ENCODE assay signal across 25 mouse cellular contexts in genomic region chr17:63686361-63686760, GRCm38 (mm10).
DNase-seq lines count a peak whose midpoint lies in the region; ATAC-seq lines count a peak whose summit lies in the region.
"Had no signal": no experiment of that assay in that cellular context is flagged by ENCODE, and none has a peak within 500 bp of the region (broad histone marks: within the 10 kb centered on the region; RNA-seq: fewer than 3 reads in every experiment).

No protein-coding gene starts in this region.

- H3K4me1 ChIP-seq in hindbrain, embryonic 16.5 days (ENCODE audit: control insufficient read depth, insufficient read depth, low read depth, low read length), result peaks cover 3% of the 10 kb centered on the region; the same call in 1 of the 2 replicates
- H3K4me1 ChIP-seq in hindbrain, embryonic 11.5 days (replicated peaks; ENCODE audit: control insufficient read depth, insufficient read depth, low read length), result no peaks in the 10 kb centered on the region
- H3K4me1 ChIP-seq: heart, embryonic 10.5 days; hindbrain, embryonic 15.5 days had no signal

- no peak overlapping the region for H3K27ac ChIP-seq in hindbrain, embryonic 16.5 days (ENCODE audit: low read depth, low read length)
- no peak overlapping the region for H3K27ac ChIP-seq in hindbrain, embryonic 11.5 days (ENCODE audit: low read depth, low read length)
- H3K27ac ChIP-seq: embryonic facial prominence, embryonic 12.5 days; embryonic facial prominence, embryonic 15.5 days; gastrocnemius, adult 2 months; heart, embryonic 10.5 days; heart, embryonic 13.5 days; hindbrain, embryonic 15.5 days had no signal

- no peaks in the 10 kb centered on the region for H3K9me3 ChIP-seq in hindbrain, embryonic 16.5 days (ENCODE audit: control insufficient read depth, low read length)
- no peaks in the 10 kb centered on the region for H3K9me3 ChIP-seq in hindbrain, embryonic 11.5 days (ENCODE audit: control insufficient read depth, low read length)
- H3K9me3 ChIP-seq: embryonic facial prominence, embryonic 12.5 days; embryonic facial prominence, embryonic 15.5 days; heart, embryonic 10.5 days; heart, embryonic 13.5 days; hindbrain, embryonic 15.5 days had no signal

- WGBS in hindbrain, embryonic 16.5 days, result 63% methylated on average over 4 of the region's 4 CpGs
- WGBS in hindbrain, embryonic 11.5 days, result 72% methylated on average over 4 of the region's 4 CpGs

- no peak overlapping the region for H3K4me3 ChIP-seq in hindbrain, embryonic 16.5 days (ENCODE audit: low read length)
- no peak overlapping the region for H3K4me3 ChIP-seq in hindbrain, embryonic 11.5 days (ENCODE audit: low read depth, low read length)
- H3K4me3 ChIP-seq: embryonic facial prominence, embryonic 12.5 days; embryonic facial prominence, embryonic 15.5 days; gastrocnemius, adult 2 months; heart, embryonic 10.5 days; heart, embryonic 13.5 days; hindbrain, embryonic 15.5 days had no signal

- DNase-seq in adrenal gland, adult (ENCODE audit: inconsistent age in 2 of 2, low spot score in 1 of 2), result peak; percentile 16 to 71
- DNase-seq in adrenal gland, postnatal 4 days (ENCODE audit: low spot score in 2 of 2), result no peak
- DNase-seq in hindbrain, embryonic 11.5 days (ENCODE audit: low spot score), result no peak
- DNase-seq in ovary, adult 18-20 months (ENCODE audit: low spot score), result peak; percentile 67
- no peak for DNase-seq in ovary, postnatal 14 days (ENCODE audit: low spot score)
- DNase-seq in layer of hippocampus, postnatal 25 days (ENCODE audit: extremely low spot score in 1 of 2, low spot score in 1 of 2), result no peak
- DNase-seq: adrenal gland, postnatal 10 days; cerebellum, adult 11 months; cerebellum, adult 9-11 months; cerebellum, postnatal 25 days; forebrain, postnatal 0 days; gastrocnemius, adult 2 months; gastrocnemius, postnatal 14 days; heart, adult 18-20 months; heart, postnatal 14 days; heart, postnatal 4 days had no signal

- H3K27me3 ChIP-seq in hindbrain, embryonic 16.5 days (replicated peaks; ENCODE audit: control insufficient read depth, insufficient read depth, low read length), result no peaks in the 10 kb centered on the region
- no peaks in the 10 kb centered on the region for H3K27me3 ChIP-seq in hindbrain, embryonic 11.5 days (ENCODE audit: control insufficient read depth, insufficient read depth, low read length)
- H3K27me3 ChIP-seq: embryonic facial prominence, embryonic 12.5 days; embryonic facial prominence, embryonic 15.5 days; heart, embryonic 13.5 days; hindbrain, embryonic 15.5 days had no signal

- no peaks in the 10 kb centered on the region for H3K36me3 ChIP-seq in hindbrain, embryonic 16.5 days (ENCODE audit: control insufficient read depth, insufficient read depth, low read length)
- H3K36me3 ChIP-seq in hindbrain, embryonic 11.5 days (ENCODE audit: control insufficient read depth, insufficient read depth, low read length), result no peaks in the 10 kb centered on the region
- H3K36me3 ChIP-seq: embryonic facial prominence, embryonic 12.5 days; embryonic facial prominence, embryonic 15.5 days; heart, embryonic 10.5 days; heart, embryonic 13.5 days; hindbrain, embryonic 15.5 days had no signal

- no peak overlapping the region for H3K4me2 ChIP-seq in hindbrain, embryonic 16.5 days (ENCODE audit: low read length)
- H3K4me2 ChIP-seq in hindbrain, embryonic 11.5 days (replicated peaks; ENCODE audit: low read depth, low read length), result no peak overlapping the region
- H3K4me2 ChIP-seq: embryonic facial prominence, embryonic 12.5 days; embryonic facial prominence, embryonic 15.5 days; heart, embryonic 13.5 days; hindbrain, embryonic 15.5 days had no signal

- 0 out of 2 replicates have a peak, but pooled peaks have one; percentile 4 for ATAC-seq in hindbrain, embryonic 16.5 days
- ATAC-seq in hindbrain, embryonic 11.5 days (ENCODE audit: low FRiP score), result no peak
- ATAC-seq: activated CD4-positive, CD25-positive, alpha-beta regulatory T cell, adult 4 months; forebrain, embryonic 14.5 days; inflammation-experienced regulatory T-cells, adult 6 months had no signal

- no peak overlapping the region for H3K9ac ChIP-seq in hindbrain, embryonic 16.5 days (ENCODE audit: low read depth, low read length)
- H3K9ac ChIP-seq in hindbrain, embryonic 11.5 days (ENCODE audit: low read depth, low read length), result no peak overlapping the region
- H3K9ac ChIP-seq: embryonic facial prominence, embryonic 12.5 days; embryonic facial prominence, embryonic 15.5 days; forebrain, postnatal 0 days; heart, embryonic 13.5 days; hindbrain, embryonic 15.5 days had no signal

Comparison
In these comparisons a context has a peak if more than half of its experiments do, and no peak if none do; other contexts are left out.
1. DNase-seq: peak in adrenal gland, adult (2 of 2) and ovary, adult 18-20 months (single experiment); none in adrenal gland, postnatal 4 days (0 of 2), hindbrain, embryonic 11.5 days (single experiment), ovary, postnatal 14 days (single experiment) and layer of hippocampus, postnatal 25 days (0 of 2).